Mouse (Mus musculus): ENCODE results near the gene Arhgap42. TPM values are rescaled to one million over a fixed set of nuclear protein-coding genes. Genes with fewer than 3 reads are reported as not detected.

The Arhgap42 gene
- total RNA-seq, 2 experiments from 2014 or later: 14.6 to 16.4 TPM

GRCm38 (mm10) chr9:9127041-9127755, 111.7 kb downstream of the Arhgap42 start:
- DNase-seq (ENCODE audit: extremely low spot score in 1 of 2, low spot score in 2 of 2): no peak
- Histone ChIP-seq H3K4me3 (no peak overlapping the region), H3K27ac (no peak overlapping the region)
- TF ChIP-seq CTCF (IDR thresholded peaks at IDR 0.05): no peak
- intact Hi-C loops (cut with DNase I): no loop called here

GRCm38 (mm10) chr9:9124156-9124555, 114.7 kb downstream of the Arhgap42 start:
- Histone ChIP-seq H3K27ac (no peak overlapping the region), H3K4me3 (no peak overlapping the region)
- DNase-seq (ENCODE audit: extremely low spot score in 1 of 2, low spot score in 2 of 2): no peak
- no peak for TF ChIP-seq CTCF (IDR thresholded peaks at IDR 0.05)
- intact Hi-C loops (cut with DNase I): no loop called here

- no peak overlapping the region for H3K4me3 ChIP-seq
- intact Hi-C loops (cut with DNase I): no loop called here
- no peak for TF ChIP-seq CTCF (IDR thresholded peaks at IDR 0.05)
Measured at GRCm38 (mm10) chr9:9114266-9114665, 124.6 kb downstream of the Arhgap42 start.

GRCm38 (mm10) chr9:9113847-9114246, 125.1 kb downstream of the Arhgap42 start:
- intact Hi-C loops (cut with DNase I): no loop called here

More at GRCm38 (mm10) chr9:9114266-9114665, 124.6 kb downstream of the Arhgap42 start:
- no peak for DNase-seq (ENCODE audit: extremely low spot score in 1 of 2, low spot score in 2 of 2)
- H3K27ac ChIP-seq: no peak overlapping the region

GRCm38 (mm10) chr9:9112921-9113320, 126.0 kb downstream of the Arhgap42 start:
- TF ChIP-seq CTCF (IDR thresholded peaks at IDR 0.05): no peak
- DNase-seq (ENCODE audit: extremely low spot score in 1 of 2, low spot score in 2 of 2): no peak
- intact Hi-C loops (cut with DNase I): no loop called here
- no peak overlapping the region for H3K4me3 ChIP-seq
- no peak overlapping the region for H3K27ac ChIP-seq

More at GRCm38 (mm10) chr9:9113847-9114246, 125.1 kb downstream of the Arhgap42 start:
- TF ChIP-seq CTCF (IDR thresholded peaks at IDR 0.05): no peak
- DNase-seq (ENCODE audit: extremely low spot score in 1 of 2, low spot score in 2 of 2): no peak
- Histone ChIP-seq H3K27ac (no peak overlapping the region), H3K4me3 (no peak overlapping the region)

- TF ChIP-seq CTCF (IDR thresholded peaks at IDR 0.05): no peak
- H3K27ac ChIP-seq: no peak overlapping the region
- intact Hi-C loops (cut with DNase I): loop anchor here (10.0 kb wide), 1 partner anchor 183 kb away; no protein-coding TSS in a partner anchor
Measured at GRCm38 (mm10) chr9:9107697-9108096, 131.2 kb downstream of the Arhgap42 start.

GRCm38 (mm10) chr9:9104761-9105160, 134.1 kb downstream of the Arhgap42 start:
- no peak for DNase-seq (ENCODE audit: extremely low spot score in 1 of 2, low spot score in 2 of 2)
- TF ChIP-seq CTCF (IDR thresholded peaks at IDR 0.05): no peak
- intact Hi-C loops (cut with DNase I): loop anchor here (5.0 to 10.0 kb wide), 3 partner anchors 52 to 180 kb away; no protein-coding TSS in a partner anchor
- H3K27ac ChIP-seq: 0 out of 2 replicates have a peak overlapping the region, but pooled peaks have one; percentile 24
- no peak overlapping the region for H3K4me3 ChIP-seq

More at GRCm38 (mm10) chr9:9107697-9108096, 131.2 kb downstream of the Arhgap42 start:
- DNase-seq (ENCODE audit: extremely low spot score in 1 of 2, low spot score in 2 of 2): no peak
- H3K4me3 ChIP-seq: no peak overlapping the region

- H3K4me3 ChIP-seq: no peak overlapping the region
- DNase-seq (ENCODE audit: extremely low spot score in 1 of 2, low spot score in 2 of 2): no peak
- intact Hi-C loops (cut with DNase I): loop anchor here (5.0 to 10.0 kb wide), 3 partner anchors 50 to 177 kb away; no protein-coding TSS in a partner anchor
- no peak for TF ChIP-seq CTCF (IDR thresholded peaks at IDR 0.05)
- H3K27ac ChIP-seq: peak overlapping the region; percentile 71; the same call in 1 of the 2 replicates
Measured at GRCm38 (mm10) chr9:9102158-9102514, 136.8 kb downstream of the Arhgap42 start.

- DNase-seq (ENCODE audit: extremely low spot score in 1 of 2, low spot score in 2 of 2): peak; percentile 17 to 33
- intact Hi-C loops (cut with DNase I): loop anchor here (1.0 to 10.0 kb wide), 4 partner anchors 49 to 177 kb away; no protein-coding TSS in a partner anchor
- no peak for TF ChIP-seq CTCF (IDR thresholded peaks at IDR 0.05)
- Histone ChIP-seq H3K4me3 (no peak overlapping the region), H3K27ac (peak overlapping the region; percentile 71)
Measured at GRCm38 (mm10) chr9:9101482-9102157, 137.3 kb downstream of the Arhgap42 start.

- intact Hi-C loops (cut with DNase I): loop anchor here (1.0 to 10.0 kb wide), 4 partner anchors 49 to 176 kb away; no protein-coding TSS in a partner anchor
- Histone ChIP-seq H3K27ac (peak overlapping the region; percentile 71), H3K4me3 (no peak overlapping the region)
- no peak for TF ChIP-seq CTCF (IDR thresholded peaks at IDR 0.05)
- no peak for DNase-seq (ENCODE audit: extremely low spot score in 1 of 2, low spot score in 2 of 2)
Measured at GRCm38 (mm10) chr9:9101055-9101454, 137.8 kb downstream of the Arhgap42 start.

- TF ChIP-seq CTCF (IDR thresholded peaks at IDR 0.05): no peak
- Histone ChIP-seq H3K27ac (no peak overlapping the region), H3K4me3 (no peak overlapping the region)
- DNase-seq (ENCODE audit: extremely low spot score in 1 of 2, low spot score in 2 of 2): no peak
- intact Hi-C loops (cut with DNase I): no loop called here
Measured at GRCm38 (mm10) chr9:9097835-9098234, 141.1 kb downstream of the Arhgap42 start.

- no peak overlapping the region for H3K27ac ChIP-seq
- no peak for TF ChIP-seq CTCF (IDR thresholded peaks at IDR 0.05)
- DNase-seq (ENCODE audit: extremely low spot score in 1 of 2, low spot score in 2 of 2): no peak
- H3K4me3 ChIP-seq: no peak overlapping the region
- intact Hi-C loops (cut with DNase I): no loop called here
Measured at GRCm38 (mm10) chr9:9096761-9097160, 142.1 kb downstream of the Arhgap42 start.

Data from left cerebral cortex, adult 2 months (tissue).